Mouse (Mus musculus) inflammation-experienced regulatory T-cells, adult 16 weeks (primary cell): ENCODE measurements around the gene Olfr1099. TPM values are rescaled to one million over a fixed set of nuclear protein-coding genes. Genes with fewer than 3 reads are reported as not detected.

Source experiments
- polyA plus RNA-seq: library from polyadenylated mRNA; unstranded; fragments of 100-300 nt; shearing (Covaris generic); gene quantifications from one replicate; pipeline ENCODE4 v1.2.1, GENCODE M21; 2017

Olfr1099 gene
- polyA plus RNA-seq, result not detected

GRCm38 (mm10) chr2:86960593-86960992 lies at the start of gene Olfr1099:
Gene Olfr1099, minus strand, starts transcription at chr2:86960693.

GRCm38 (mm10) chr2:86998098-86998497 lies 37.6 kb upstream of the Olfr1099 start, which contains the start of gene Olfr1102:
Gene Olfr1102, plus strand, starts transcription at chr2:86998398.

DNA sequence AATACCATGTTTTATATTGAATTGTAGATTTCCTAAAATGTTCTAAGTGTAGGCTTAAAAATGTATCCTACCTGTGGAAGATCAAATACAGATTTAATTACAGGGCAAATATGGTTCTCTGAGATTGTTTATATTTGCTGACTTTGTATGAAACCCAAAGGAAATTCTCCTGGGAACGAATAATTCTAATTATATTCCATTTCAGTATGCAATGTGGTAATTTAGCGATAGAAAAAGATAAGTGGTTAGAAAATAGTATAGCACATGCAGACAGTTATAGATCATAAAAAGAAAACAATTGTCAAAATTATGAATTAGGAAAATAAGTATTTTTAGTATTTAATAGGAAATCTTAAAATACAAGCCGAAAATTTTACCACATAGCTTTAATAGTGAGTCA lies 30.6 kb upstream of the Olfr1099 start, which contains the start of gene Olfr1101:
Olfr1101 (minus strand) TSS at position 101 of the 400 bp plus-strand sequence.

DNA sequence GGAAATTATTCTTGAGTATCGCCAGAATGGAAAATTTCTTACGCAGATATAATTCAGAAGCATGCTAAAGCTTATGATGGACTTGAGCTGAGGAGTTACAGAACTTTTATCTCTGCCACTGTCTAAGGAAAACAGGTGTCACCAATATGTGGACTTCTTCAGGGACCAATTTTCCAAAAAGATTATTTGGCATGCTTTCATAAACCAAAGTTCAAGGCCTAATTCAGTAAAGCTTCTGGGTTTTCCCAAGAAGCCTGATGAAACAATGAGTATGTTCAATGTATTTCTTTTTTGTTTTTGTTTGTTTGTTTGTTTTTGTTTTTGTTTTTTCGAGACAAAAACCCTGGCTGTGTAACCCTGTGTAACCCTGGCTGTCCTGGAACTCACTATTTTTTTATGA lies 19.4 kb upstream of the Olfr1099 start, which contains the start of gene Olfr1100:
Olfr1100 (minus strand) TSS at position 101 of the 400 bp plus-strand sequence.

GRCm38 (mm10) chr2:86924445-86924844 lies 36.0 kb downstream of the Olfr1099 start, which contains the start of gene Olfr1098:
Gene Olfr1098, minus strand, starts transcription at chr2:86924545.

Other genes with a start within 250 kb of the Olfr1099 start
- gene Olfr1089, start 227.0 kb downstream of the Olfr1099 start, polyA plus RNA-seq, result not detected
- not detected for gene Olfr1090, start 201.7 kb downstream of the Olfr1099 start, polyA plus RNA-seq
- not detected for gene Olfr1093, start 178.2 kb downstream of the Olfr1099 start, polyA plus RNA-seq
- not detected for gene Olfr141, start 150.7 kb downstream of the Olfr1099 start, polyA plus RNA-seq
- gene Olfr1094, start 136.0 kb downstream of the Olfr1099 start, polyA plus RNA-seq, result not detected
- gene Olfr1095, start 109.0 kb downstream of the Olfr1099 start, polyA plus RNA-seq, result not detected
- gene Gm13723, start 85.9 kb downstream of the Olfr1099 start, polyA plus RNA-seq, result not detected
- gene Olfr1097, start 68.5 kb downstream of the Olfr1099 start, polyA plus RNA-seq, result not detected
- not detected for gene Olfr1098, start 36.1 kb downstream of the Olfr1099 start, polyA plus RNA-seq
- gene Olfr1100, start 19.3 kb upstream of the Olfr1099 start, polyA plus RNA-seq, result not detected
- not detected for gene Olfr1101, start 30.5 kb upstream of the Olfr1099 start, polyA plus RNA-seq
- not detected for gene Olfr1102, start 37.7 kb upstream of the Olfr1099 start, polyA plus RNA-seq
- not detected for gene Olfr1104, start 66.4 kb upstream of the Olfr1099 start, polyA plus RNA-seq
- not detected for gene Olfr1105, start 75.8 kb upstream of the Olfr1099 start, polyA plus RNA-seq
- gene Olfr1106, start 91.6 kb upstream of the Olfr1099 start, polyA plus RNA-seq, result not detected
- not detected for gene Olfr1107, start 115.1 kb upstream of the Olfr1099 start, polyA plus RNA-seq
- not detected for gene Olfr1109, start 135.3 kb upstream of the Olfr1099 start, polyA plus RNA-seq
- gene Olfr259, start 153.9 kb upstream of the Olfr1099 start, polyA plus RNA-seq, result not detected
- not detected for gene Olfr1110, start 179.6 kb upstream of the Olfr1099 start, polyA plus RNA-seq
- not detected for gene Olfr1111, start 191.9 kb upstream of the Olfr1099 start, polyA plus RNA-seq
- gene Olfr1112, start 227.1 kb upstream of the Olfr1099 start, polyA plus RNA-seq, result not detected
- not detected for gene Olfr1113, start 248.3 kb upstream of the Olfr1099 start, polyA plus RNA-seq